Mouse (Mus musculus) thymus, adult 2 months (tissue): ENCODE measurements around the gene Zfp831. TPM values are rescaled to one million over a fixed set of nuclear protein-coding genes. Genes with fewer than 3 reads are reported as not detected.

Source experiments
- DNase-seq: peaks from one replicate; pipeline ENCODE4 v3.0.0; 2021
- H3K27ac ChIP-seq: fragments of 200-500 bp; 2 replicates; pipeline ENCODE4 v1.5.1; 2012; ENCODE audit warnings: low read length, control low read depth; ENCODE audit not compliant: control insufficient read depth, insufficient read depth
- H3K27me3 ChIP-seq: fragments of 200-500 bp; 2 replicates; pipeline ENCODE4 v1.6.1; 2012; ENCODE audit warnings: mild to moderate bottlenecking, low read length, moderate library complexity, mixed read lengths; ENCODE audit not compliant: control insufficient read depth, insufficient read depth
- H3K36me3 ChIP-seq: fragments of 200-500 bp; 2 replicates; pipeline ENCODE4 v1.6.1; 2012; ENCODE audit warnings: mild to moderate bottlenecking, low read length, moderate library complexity; ENCODE audit not compliant: control insufficient read depth, insufficient read depth
- H3K4me1 ChIP-seq: fragments of 200-500 bp; replicated peaks from 2 replicates; pipeline ENCODE4 v1.6.1; 2012; ENCODE audit warnings: low read length; ENCODE audit not compliant: control insufficient read depth, insufficient read depth
- H3K4me3 ChIP-seq: fragments of 200-500 bp; 2 replicates; pipeline ENCODE4 v1.5.1; 2012; ENCODE audit warnings: mild to moderate bottlenecking, low read length, control low read depth, moderate library complexity; ENCODE audit not compliant: control insufficient read depth, insufficient read depth
- CTCF ChIP-seq: fragments of 200-500 bp; IDR thresholded peaks from 2 replicates; pipeline ENCODE4 v1.5.1; 2012; ENCODE audit warnings: mild to moderate bottlenecking, control low read depth, low read length, moderate library complexity, borderline replicate concordance; ENCODE audit not compliant: control insufficient read depth, poor library complexity, insufficient read depth; ENCODE audit errors: extremely low read depth
- POLR2A ChIP-seq: fragments of 200-500 bp; IDR thresholded peaks from 2 replicates; pipeline ENCODE4 v1.6.1; 2012; ENCODE audit warnings: mild to moderate bottlenecking, low read length, control low read depth, moderate library complexity; ENCODE audit not compliant: control insufficient read depth, poor library complexity, insufficient read depth; ENCODE audit errors: extremely low read depth
- WGBS: fragments of 180-500 bp; shearing (Covaris S2); methylation state at CpG from one replicate; pipeline ENCODE4 v1.1.7; 2018; 5-methylcytosine and 5-hydroxymethylcytosine counted together
- polyA plus RNA-seq: library from polyadenylated mRNA; depleted of rRNA; stranded (reverse); fragments of >200 nt; gene quantifications from 2 replicates; pipeline ENCODE4 v1.2.3, GENCODE M21; 2012

The Zfp831 gene
- polyA plus RNA-seq, 1 experiment: 3.1 TPM

- Histone ChIP-seq H3K4me1 (no peaks in the 10 kb centered on the region), H3K27ac (no peak overlapping the region), H3K36me3 (no peaks in the 10 kb centered on the region), H3K27me3 (no peaks in the 10 kb centered on the region), H3K4me3 (no peak overlapping the region)
- WGBS: 78% methylated on average over 3 of the region's 3 CpGs
- no peak for DNase-seq
- TF ChIP-seq POLR2A (no peak), CTCF (no peak)
These were observed 66.9 kb downstream of the Zfp831 start for GRCm38 (mm10) chr2:174710185-174710584.

GRCm38 (mm10) chr2:174712043-174712442 lies 68.7 kb downstream of the Zfp831 start:
- no peak overlapping the region for H3K4me3 ChIP-seq
- 98% methylated on average over 1 of the region's 1 CpGs for WGBS
- DNase-seq: no peak
- no peaks in the 10 kb centered on the region for H3K36me3 ChIP-seq
- H3K4me1 ChIP-seq: no peaks in the 10 kb centered on the region
- no peaks in the 10 kb centered on the region for H3K27me3 ChIP-seq
- TF ChIP-seq CTCF (no peak), POLR2A (no peak)
- H3K27ac ChIP-seq: no peak overlapping the region

GRCm38 (mm10) chr2:174715938-174716337 lies 72.6 kb downstream of the Zfp831 start:
- no peaks in the 10 kb centered on the region for H3K27me3 ChIP-seq

GRCm38 (mm10) chr2:174717857-174718256 lies 74.5 kb downstream of the Zfp831 start:
- DNase-seq: no peak
- Histone ChIP-seq H3K4me3 (no peak overlapping the region), H3K27ac (no peak overlapping the region), H3K4me1 (no peaks in the 10 kb centered on the region), H3K36me3 (no peaks in the 10 kb centered on the region), H3K27me3 (no peaks in the 10 kb centered on the region)
- WGBS: 94% methylated on average over 4 of the region's 4 CpGs
- TF ChIP-seq CTCF (no peak), POLR2A (no peak)

More at GRCm38 (mm10) chr2:174715938-174716337, 72.6 kb downstream of the Zfp831 start:
- no peak for TF ChIP-seq POLR2A
- no peak for TF ChIP-seq CTCF
- Histone ChIP-seq H3K4me1 (no peaks in the 10 kb centered on the region), H3K36me3 (no peaks in the 10 kb centered on the region), H3K4me3 (no peak overlapping the region), H3K27ac (no peak overlapping the region)
- no peak for DNase-seq

GRCm38 (mm10) chr2:174727114-174727823 lies 83.9 kb downstream of the Zfp831 start:
- DNase-seq: no peak
- WGBS: 93% methylated on average over 10 of the region's 10 CpGs
- H3K36me3 ChIP-seq: no peaks in the 10 kb centered on the region

GRCm38 (mm10) chr2:174731939-174732338 lies 88.6 kb downstream of the Zfp831 start:
- no peak overlapping the region for H3K4me3 ChIP-seq
- H3K27me3 ChIP-seq: no peaks in the 10 kb centered on the region
- 92% methylated on average over 5 of the region's 5 CpGs for WGBS
- no peak for TF ChIP-seq POLR2A
- TF ChIP-seq CTCF: no peak
- DNase-seq: no peak
- no peaks in the 10 kb centered on the region for H3K4me1 ChIP-seq
- no peaks in the 10 kb centered on the region for H3K36me3 ChIP-seq
- no peak overlapping the region for H3K27ac ChIP-seq

More at GRCm38 (mm10) chr2:174727114-174727823, 83.9 kb downstream of the Zfp831 start:
- TF ChIP-seq CTCF: no peak
- TF ChIP-seq POLR2A: no peak
- H3K4me3 ChIP-seq: no peak overlapping the region
- no peak overlapping the region for H3K27ac ChIP-seq
- H3K27me3 ChIP-seq: no peaks in the 10 kb centered on the region
- no peaks in the 10 kb centered on the region for H3K4me1 ChIP-seq
